Mouse (Mus musculus) liver, embryonic 14.5 days (tissue): ENCODE results near the gene Dnm3. TPM values are rescaled to one million over a fixed set of nuclear protein-coding genes. Genes with fewer than 3 reads are reported as not detected.

Experiments
- ATAC-seq: fragments of 200-750 bp; cut with Nextera tagmentation; 2 replicates; pipeline ENCODE4 v1.8.0; 2017; ENCODE audit warnings: moderate number of reproducible peaks, mild to moderate bottlenecking, moderate library complexity; ENCODE audit not compliant: insufficient read depth
- DNase-seq, 3 experiments: peaks; one replicate each; pipeline ENCODE4 v3.0.0-alpha.2; 2012 to 2013; ENCODE audit warnings: low read depth in 3 of 3, low spot score in 3 of 3
- H3K27ac ChIP-seq: fragments of 300-500 bp; sonication (generic); 2 replicates; pipeline ENCODE4 v1.5.1; 2014; ENCODE audit warnings: moderate library complexity, mild to moderate bottlenecking, control low read depth, inconsistent platforms
- H3K27me3 ChIP-seq: fragments of 300-500 bp; sonication (generic); 2 replicates; pipeline ENCODE4 v1.6.1; 2014; ENCODE audit warnings: mild to moderate bottlenecking, low read length, moderate library complexity; ENCODE audit not compliant: control insufficient read depth, insufficient read depth
- H3K36me3 ChIP-seq: fragments of 300-500 bp; sonication (generic); replicated peaks from 2 replicates; pipeline ENCODE4 v1.6.1; 2014; ENCODE audit warnings: low read depth; ENCODE audit not compliant: control insufficient read depth, insufficient read depth
- H3K4me1 ChIP-seq, 2 experiments: fragments of 200-500 bp in 1 of 2; fragments of 300-500 bp in 1 of 2; sonication (generic) in 1 of 2; replicated peaks; 2 replicates each; pipeline ENCODE4 v1.6.1; 2012 to 2014; ENCODE audit warnings: antibody characterized with exemption in 1 of 2, inconsistent platforms in 1 of 2, low read length in 1 of 2; ENCODE audit not compliant: control insufficient read depth in 2 of 2, insufficient read depth in 2 of 2
- H3K4me2 ChIP-seq: fragments of 300-500 bp; sonication (generic); 2 replicates; pipeline ENCODE4 v1.6.1; 2014; ENCODE audit warnings: low read depth, mild to moderate bottlenecking, control low read depth, moderate library complexity
- H3K4me3 ChIP-seq, 2 experiments: fragments of 200-500 bp in 1 of 2; fragments of 300-500 bp in 1 of 2; sonication (generic) in 1 of 2; 2 replicates each; pipeline ENCODE4 v1.5.1; 2012 to 2014; ENCODE audit warnings: low read depth in 2 of 2, low read length in 2 of 2, mild to moderate bottlenecking in 2 of 2, control low read depth in 1 of 2, inconsistent platforms in 1 of 2, moderate library complexity in 1 of 2; ENCODE audit not compliant: insufficient read depth in 1 of 2
- H3K9ac ChIP-seq: fragments of 300-500 bp; sonication (generic); replicated peaks from 2 replicates; pipeline ENCODE4 v1.6.1; 2014; ENCODE audit warnings: mild to moderate bottlenecking, control low read depth, moderate library complexity
- H3K9me3 ChIP-seq: fragments of 300-500 bp; sonication (generic); 2 replicates; pipeline ENCODE4 v1.6.1; 2016; ENCODE audit warnings: low read length, mixed read lengths; ENCODE audit not compliant: control insufficient read depth
- CTCF ChIP-seq: IDR thresholded peaks from 2 replicates; pipeline ENCODE4 v1.5.1; 2016; ENCODE audit warnings: antibody characterized with exemption, low read depth, control low read depth
- EP300 ChIP-seq: IDR thresholded peaks from 2 replicates; pipeline ENCODE4 v1.6.1; 2016; ENCODE audit warnings: antibody characterized with exemption, low read depth
- WGBS: fragments of 180-500 bp; shearing (Covaris S2); extraction: QIAGEN DNeasy Blood & Tissue Kit; methylation state at CpG from one replicate; pipeline ENCODE4 v1.1.7; 2014; ENCODE audit not compliant: insufficient replicate concordance; 5-methylcytosine and 5-hydroxymethylcytosine counted together
- polyA plus RNA-seq, 2 experiments: library from polyadenylated mRNA; depleted of rRNA in 1 of 2; stranded (reverse) in 1 of 2; unstranded in 1 of 2; fragments of >200 nt; fragmentation: Nextera tagmentation in 1 of 2; extraction: Ambion mirVana in 1 of 2; gene quantifications; 2 replicates each; pipeline versions ENCODE4 v1.2.1 to v1.2.3; 2012 to 2014

Gene Dnm3
- polyA plus RNA-seq (2012; rRNA removed) (0.61 and 0.65 TPM in 2 replicates), polyA plus RNA-seq (2014; fragmentation: Nextera tagmentation; extraction: Ambion mirVana) (0.90 and 0.96 TPM in 2 replicates)

- no peak within 1 kb of the TSS for H3K27ac ChIP-seq
Measured at GRCm38 (mm10) chr1:162477246-162478209, at the start of gene Dnm3. Gene Dnm3 (minus strand): TSS chr1:162478034.

GRCm38 (mm10) chr1:162515116-162515515, 37.3 kb upstream of the Dnm3 start:
- Histone ChIP-seq H3K4me3 (no peak overlapping the region), H3K27me3 (no peaks in the 10 kb centered on the region), H3K9ac (no peak overlapping the region), H3K4me1 (no peaks in the 10 kb centered on the region), H3K4me2 (no peak overlapping the region), H3K9me3 (no peaks in the 10 kb centered on the region), H3K36me3 (no peaks in the 10 kb centered on the region), H3K27ac (no peak overlapping the region)
- DNase-seq (no peak), ATAC-seq (no peak)
- TF ChIP-seq EP300: no peak
- no peak for TF ChIP-seq CTCF
- WGBS: 62% methylated on average over 1 of the region's 1 CpGs

More at GRCm38 (mm10) chr1:162477246-162478209, at the start of gene Dnm3:
- Histone ChIP-seq H3K36me3 (no peaks in the 10 kb centered on the region), H3K9ac (no peak within 1 kb of the TSS), H3K4me1 (peaks cover 0 to 3% of the 10 kb centered on the region in 2 experiments; a peak in 1 of 4 replicates), H3K4me3 (peak within 1 kb of the TSS; percentile 29 to 42), H3K27me3 (peaks cover 19% of the 10 kb centered on the region), H3K9me3 (no peaks in the 10 kb centered on the region), H3K4me2 (peak within 1 kb of the TSS; percentile 59)
- no peak for TF ChIP-seq EP300
- peak; percentile 44 for TF ChIP-seq CTCF
- 1% methylated on average over 56 of the region's 56 CpGs for WGBS
- ATAC-seq (peak; percentile 85), DNase-seq (peak; percentile 28 to 40 (median 37))

- ATAC-seq (peak; percentile 79), DNase-seq (peak in 1 of 3 experiments; percentile 9)
- H3K9me3 ChIP-seq: no peaks in the 10 kb centered on the region
- WGBS: 16% methylated on average over 2 of the region's 2 CpGs
- 0 out of 2 replicates have a peak overlapping the region, but pooled peaks have one; percentile 3 for H3K4me2 ChIP-seq
- H3K27me3 ChIP-seq: no peaks in the 10 kb centered on the region
- peaks cover 0 to 7% of the 10 kb centered on the region in 2 experiments; a peak in 2 of 4 replicates for H3K4me1 ChIP-seq
- H3K27ac ChIP-seq: no peak overlapping the region
- H3K36me3 ChIP-seq: no peaks in the 10 kb centered on the region
- no peak overlapping the region for H3K9ac ChIP-seq
- TF ChIP-seq CTCF: no peak
- TF ChIP-seq EP300: no peak
- H3K4me3 ChIP-seq: no peak overlapping the region
Measured at GRCm38 (mm10) chr1:162510013-162510356, 32.2 kb upstream of the Dnm3 start.

GRCm38 (mm10) chr1:162509329-162510012, 31.6 kb upstream of the Dnm3 start:
- Histone ChIP-seq H3K27ac (no peak overlapping the region), H3K36me3 (no peaks in the 10 kb centered on the region), H3K9me3 (no peaks in the 10 kb centered on the region), H3K27me3 (no peaks in the 10 kb centered on the region), H3K9ac (no peak overlapping the region), H3K4me2 (0 out of 2 replicates have a peak overlapping the region, but pooled peaks have one; percentile 3), H3K4me1 (peaks cover 0 to 7% of the 10 kb centered on the region in 2 experiments; a peak in 2 of 4 replicates), H3K4me3 (no peak overlapping the region)
- ATAC-seq: peak; percentile 67
- 15% methylated on average over 12 of the region's 12 CpGs for WGBS
- DNase-seq: peak in 2 of 3 experiments; percentile 23
- TF ChIP-seq EP300 (no peak), CTCF (no peak)
